ENCODE assay signal across 8 mouse cellular contexts in genomic region chr8:104340233-104341105, GRCm38 (mm10). TPM values are rescaled to one million over a fixed set of nuclear protein-coding genes. Genes with fewer than 3 reads are reported as not detected.
DNase-seq lines count a peak whose midpoint lies in the region; ATAC-seq lines count a peak whose summit lies in the region.

No protein-coding gene starts in this region.

- H3K4me2 ChIP-seq in hindbrain, embryonic 12.5 days (replicated peaks): peak overlapping the region; percentile 74

- peak overlapping the region; percentile 66 for H3K27ac ChIP-seq in hindbrain, embryonic 12.5 days

- H3K4me3 ChIP-seq in hindbrain, embryonic 12.5 days: peak overlapping the region; percentile 54

- peak; percentile 89 for DNase-seq in Muller cell, postnatal 12 days (ENCODE audit: inconsistent ontology term)
- DNase-seq in cerebellum, adult 9-11 months: peak; percentile 56
- peak; percentile 50 to 60 for DNase-seq in frontal cortex, postnatal 14 days (ENCODE audit: low spot score in 2 of 2)
- peak; percentile 67 to 71 for DNase-seq in layer of hippocampus, postnatal 14 days (ENCODE audit: low spot score in 2 of 2)
- DNase-seq in lung, postnatal 14 days: peak; percentile 83
- peak; percentile 66 for DNase-seq in ovary, postnatal 14 days (ENCODE audit: low spot score)
- peak; percentile 78 to 83 for DNase-seq in thymus, postnatal 36 days

- peak overlapping the region; percentile 78 for H3K9ac ChIP-seq in hindbrain, embryonic 12.5 days

- WGBS in hindbrain, embryonic 12.5 days: under 1% methylated on average over 53 of the region's 54 CpGs

- H3K27me3 ChIP-seq in hindbrain, embryonic 12.5 days: no peaks in the 10 kb centered on the region

- peak; percentile 82 for ATAC-seq in hindbrain, embryonic 12.5 days (ENCODE audit: low FRiP score)

- peaks cover 23% of the 10 kb centered on the region; the same call in 1 of the 2 replicates for H3K4me1 ChIP-seq in hindbrain, embryonic 12.5 days

- H3K9me3 ChIP-seq in hindbrain, embryonic 12.5 days (replicated peaks): no peaks in the 10 kb centered on the region

- no peaks in the 10 kb centered on the region for H3K36me3 ChIP-seq in hindbrain, embryonic 12.5 days

RNA-seq across cellular contexts. Expression of gene Cmtm3, which starts 1.3 kb away (rescaled TPM):
- polyA plus RNA-seq in hindbrain, embryonic 12.5 days (2016; fragmentation: Nextera tagmentation; extraction: Ambion mirVana): 84.4 and 92.5 TPM in 2 replicates
- total RNA-seq in layer of hippocampus, postnatal 14 days (2021): 10 to 100 TPM; 22.2 to 24.5 TPM

RNA-seq across cellular contexts. Expression of gene Cmtm2b, which starts 18.4 kb away (rescaled TPM):
- polyA plus RNA-seq in hindbrain, embryonic 12.5 days (2016; fragmentation: Nextera tagmentation; extraction: Ambion mirVana): not detected in 2 replicates
- not detected for total RNA-seq in layer of hippocampus, postnatal 14 days (2021)

RNA-seq across cellular contexts. Expression of gene Gm11020, which starts 19.1 kb away (rescaled TPM):
- polyA plus RNA-seq in hindbrain, embryonic 12.5 days (2016; fragmentation: Nextera tagmentation; extraction: Ambion mirVana): not detected in 2 replicates
- not detected for total RNA-seq in layer of hippocampus, postnatal 14 days (2021)

RNA-seq across cellular contexts. Expression of gene Cmtm1, which starts 30.5 kb away (rescaled TPM):
- polyA plus RNA-seq in hindbrain, embryonic 12.5 days (2016; fragmentation: Nextera tagmentation; extraction: Ambion mirVana): not detected in 2 replicates
- not detected for total RNA-seq in layer of hippocampus, postnatal 14 days (2021)

RNA-seq across cellular contexts. Expression of gene Gm45711, which starts 30.6 kb away (rescaled TPM):
- polyA plus RNA-seq in hindbrain, embryonic 12.5 days (2016; fragmentation: Nextera tagmentation; extraction: Ambion mirVana): not detected in 2 replicates
- total RNA-seq in layer of hippocampus, postnatal 14 days (2021): not detected

Comparison
In these comparisons a context has a peak if more than half of its experiments do, and no peak if none do; other contexts are left out.
1. Peak in every context shown above with its lines: DNase-seq, ATAC-seq, H3K4me3 ChIP-seq and H3K27ac ChIP-seq.